ENCODE assay signal across 16 mouse cellular contexts in the genomic region with DNA sequence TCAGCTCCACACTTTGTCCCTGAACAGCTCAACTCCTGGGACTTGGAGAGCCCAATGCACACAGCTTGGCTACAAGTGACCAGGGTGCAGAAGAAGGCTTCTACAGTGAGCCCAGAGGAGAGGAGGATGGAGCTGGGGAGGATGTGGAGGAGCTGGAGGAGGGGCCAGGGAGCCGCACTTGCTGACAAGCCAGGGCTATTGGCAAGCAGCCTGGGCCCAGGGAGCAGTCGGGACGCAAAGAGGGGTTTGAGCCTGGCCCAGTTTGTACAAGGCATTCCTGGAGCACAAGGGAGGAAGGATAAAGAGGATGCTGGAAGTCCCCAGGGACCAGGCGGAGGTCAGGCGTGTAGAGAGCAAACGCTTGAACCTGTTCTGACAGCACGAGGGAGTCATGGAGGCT. TPM values are rescaled to one million over a fixed set of nuclear protein-coding genes. Genes with fewer than 3 reads are reported as not detected.
A peak's percentile ranks its signal among the peaks of the same experiment; 100 is the strongest.
DNase-seq lines count a peak whose midpoint lies in the region; ATAC-seq and TF ChIP-seq lines count a peak whose summit lies in the region.
"Had no signal": no experiment of that assay in that cellular context is flagged by ENCODE, and none has a peak within 500 bp of the region (broad histone marks: within the 10 kb centered on the region; RNA-seq: fewer than 3 reads in every experiment).

No protein-coding gene starts in this region.

- no peaks in the 10 kb centered on the region for H3K9me3 ChIP-seq in forebrain, embryonic 13.5 days (replicated peaks)
- H3K9me3 ChIP-seq in forebrain, embryonic 12.5 days, result no peaks in the 10 kb centered on the region
- no peaks in the 10 kb centered on the region for H3K9me3 ChIP-seq in hindbrain, embryonic 10.5 days
- no peaks in the 10 kb centered on the region for H3K9me3 ChIP-seq in hindbrain, embryonic 13.5 days
- no peaks in the 10 kb centered on the region for H3K9me3 ChIP-seq in lung, embryonic 16.5 days (ENCODE audit: control insufficient read depth, low read length)
- H3K9me3 ChIP-seq: intestine, embryonic 15.5 days had no signal

- WGBS in forebrain, embryonic 13.5 days, result 36% methylated on average over 7 of the region's 7 CpGs
- WGBS in forebrain, embryonic 12.5 days, result 45% methylated on average over 7 of the region's 7 CpGs
- WGBS in hindbrain, embryonic 10.5 days, result 34% methylated on average over 7 of the region's 7 CpGs
- 33% methylated on average over 7 of the region's 7 CpGs for WGBS in hindbrain, embryonic 13.5 days
- WGBS in lung, embryonic 16.5 days, result 22% methylated on average over 7 of the region's 7 CpGs

- TF ChIP-seq CTCF in brain, embryonic 14.5 days (IDR thresholded peaks at IDR 0.05; ENCODE audit: borderline replicate concordance, extremely low read depth, insufficient read depth, insufficient read length), result no peak

- H3K27me3 ChIP-seq in forebrain, embryonic 13.5 days, result peaks cover 19% of the 10 kb centered on the region
- peaks cover 58% of the 10 kb centered on the region for H3K27me3 ChIP-seq in forebrain, embryonic 12.5 days
- H3K27me3 ChIP-seq in hindbrain, embryonic 10.5 days (ENCODE audit: insufficient read depth, poor library complexity, severe bottlenecking), result peaks cover 64% of the 10 kb centered on the region
- H3K27me3 ChIP-seq in hindbrain, embryonic 13.5 days, result peaks cover 41% of the 10 kb centered on the region
- no peaks in the 10 kb centered on the region; the same call in 1 of the 2 replicates for H3K27me3 ChIP-seq in lung, embryonic 16.5 days (ENCODE audit: control insufficient read depth, insufficient read depth, low read depth, low read length)

- H3K4me1 ChIP-seq in forebrain, embryonic 13.5 days, result peaks cover 59% of the 10 kb centered on the region
- peaks cover 42% of the 10 kb centered on the region for H3K4me1 ChIP-seq in forebrain, embryonic 12.5 days
- H3K4me1 ChIP-seq in hindbrain, embryonic 10.5 days (replicated peaks), result peaks cover 46% of the 10 kb centered on the region
- H3K4me1 ChIP-seq in hindbrain, embryonic 13.5 days (replicated peaks), result peaks cover 59% of the 10 kb centered on the region
- H3K4me1 ChIP-seq in lung, embryonic 16.5 days (replicated peaks; ENCODE audit: control insufficient read depth, insufficient read depth, low read length), result no peaks in the 10 kb centered on the region

- H3K4me2 ChIP-seq in forebrain, embryonic 13.5 days, result no peak overlapping the region
- H3K4me2 ChIP-seq in forebrain, embryonic 12.5 days, result no peak overlapping the region
- H3K4me2 ChIP-seq in hindbrain, embryonic 13.5 days, result no peak overlapping the region
- H3K4me2 ChIP-seq in lung, embryonic 16.5 days (ENCODE audit: low read depth, low read length), result no peak overlapping the region
- H3K4me2 ChIP-seq: intestine, embryonic 15.5 days; liver, embryonic 11.5 days had no signal

- no peak for ATAC-seq in forebrain, embryonic 13.5 days
- no peak for ATAC-seq in forebrain, embryonic 12.5 days (ENCODE audit: low FRiP score)
- no peak for ATAC-seq in hindbrain, embryonic 13.5 days (ENCODE audit: low FRiP score)
- peak; percentile 49; the same call in 1 of the 2 replicates for ATAC-seq in lung, embryonic 16.5 days (ENCODE audit: low read depth)
- ATAC-seq: intestine, embryonic 15.5 days; lung, postnatal 0 days had no signal

- no peaks in the 10 kb centered on the region for H3K36me3 ChIP-seq in forebrain, embryonic 13.5 days (ENCODE audit: poor library complexity, severe bottlenecking)
- no peaks in the 10 kb centered on the region for H3K36me3 ChIP-seq in forebrain, embryonic 12.5 days (replicated peaks)
- no peaks in the 10 kb centered on the region for H3K36me3 ChIP-seq in hindbrain, embryonic 10.5 days
- no peaks in the 10 kb centered on the region for H3K36me3 ChIP-seq in hindbrain, embryonic 13.5 days
- H3K36me3 ChIP-seq in lung, embryonic 16.5 days (ENCODE audit: control insufficient read depth, insufficient read depth, low read length), result no peaks in the 10 kb centered on the region
- H3K36me3 ChIP-seq: intestine, embryonic 15.5 days had no signal

- 0 out of 2 replicates have a peak overlapping the region, but pooled peaks have one; percentile 23 for H3K9ac ChIP-seq in forebrain, embryonic 13.5 days
- H3K9ac ChIP-seq in forebrain, embryonic 12.5 days, result no peak overlapping the region
- H3K9ac ChIP-seq in hindbrain, embryonic 13.5 days, result no peak overlapping the region
- no peak overlapping the region for H3K9ac ChIP-seq in lung, embryonic 16.5 days (ENCODE audit: low read length)
- H3K9ac ChIP-seq: intestine, embryonic 15.5 days had no signal

- TF ChIP-seq POLR2A in brain, embryonic 14.5 days (IDR thresholded peaks at IDR 0.05; ENCODE audit: borderline replicate concordance, extremely low read depth, insufficient read depth, insufficient read length, poor library complexity, severe bottlenecking), result no peak

- H3K4me3 ChIP-seq in forebrain, embryonic 13.5 days, result no peak overlapping the region
- H3K4me3 ChIP-seq in forebrain, embryonic 12.5 days (replicated peaks), result no peak overlapping the region
- H3K4me3 ChIP-seq in hindbrain, embryonic 10.5 days, result no peak overlapping the region
- no peak overlapping the region for H3K4me3 ChIP-seq in hindbrain, embryonic 13.5 days
- H3K4me3 ChIP-seq in lung, embryonic 16.5 days (ENCODE audit: low read length), result no peak overlapping the region
- H3K4me3 ChIP-seq: intestine, embryonic 15.5 days; myocyte had no signal

- no peak for DNase-seq in hindbrain, embryonic 10.5 days (ENCODE audit: low spot score)
- DNase-seq in lung, postnatal 36 days, result no peak
- peak; percentile 87 for DNase-seq in brain, embryonic 14.5 days (ENCODE audit: low read depth)
- DNase-seq: cerebellum, adult 8-10 months; embryo, embryonic 11 days; kidney, postnatal 25 days had no signal

- H3K27ac ChIP-seq in forebrain, embryonic 13.5 days, result no peak overlapping the region
- H3K27ac ChIP-seq in forebrain, embryonic 12.5 days, result no peak overlapping the region
- H3K27ac ChIP-seq in hindbrain, embryonic 10.5 days, result peak overlapping the region; percentile 5; the same call in 1 of the 2 replicates
- no peak overlapping the region for H3K27ac ChIP-seq in hindbrain, embryonic 13.5 days
- no peak overlapping the region for H3K27ac ChIP-seq in lung, embryonic 16.5 days (ENCODE audit: low read length)
- H3K27ac ChIP-seq: intestine, embryonic 15.5 days had no signal

RNA-seq across cellular contexts. Expression of a gene that starts 12.7 kb away (rescaled TPM):
- 6.4 and 8.3 TPM in 2 replicates for polyA plus RNA-seq in forebrain, embryonic 13.5 days (2015; fragmentation: Nextera tagmentation; extraction: Ambion mirVana)
- polyA plus RNA-seq in forebrain, embryonic 12.5 days (2016; fragmentation: Nextera tagmentation; extraction: Ambion mirVana), result 5.6 and 7.3 TPM in 2 replicates
- 2.0 and 3.1 TPM in 2 replicates for polyA plus RNA-seq in hindbrain, embryonic 10.5 days (2016; fragmentation: Nextera tagmentation; extraction: Ambion mirVana)
- polyA plus RNA-seq in hindbrain, embryonic 13.5 days (2015; fragmentation: Nextera tagmentation; extraction: Ambion mirVana), result 9.3 and 11.3 TPM in 2 replicates
- 0.40 and 1.0 TPM in 2 replicates for polyA plus RNA-seq in lung, embryonic 16.5 days (2015; fragmentation: Nextera tagmentation; extraction: Ambion mirVana)
- 126 and 152 TPM in 2 replicates for polyA plus RNA-seq in brain, embryonic 14.5 days (2012; rRNA removed)

RNA-seq across cellular contexts. Expression of a gene that starts 42.9 kb away (rescaled TPM):
- polyA plus RNA-seq in forebrain, embryonic 13.5 days (2015; fragmentation: Nextera tagmentation; extraction: Ambion mirVana), result not detected in 2 replicates
- polyA plus RNA-seq in forebrain, embryonic 12.5 days (2016; fragmentation: Nextera tagmentation; extraction: Ambion mirVana), result 0.06 TPM in 1 of 2 replicates, not detected in the other
- 0.05 TPM in 1 of 2 replicates, not detected in the other for polyA plus RNA-seq in hindbrain, embryonic 10.5 days (2016; fragmentation: Nextera tagmentation; extraction: Ambion mirVana)
- polyA plus RNA-seq in hindbrain, embryonic 13.5 days (2015; fragmentation: Nextera tagmentation; extraction: Ambion mirVana), result not detected in 2 replicates
- not detected in 2 replicates for polyA plus RNA-seq in lung, embryonic 16.5 days (2015; fragmentation: Nextera tagmentation; extraction: Ambion mirVana)
- polyA plus RNA-seq in brain, embryonic 14.5 days (2012; rRNA removed), result 0.05 and 0.14 TPM in 2 replicates
- polyA plus RNA-seq: gonadal fat pad, adult 2 months; intestine, embryonic 15.5 days; lung, postnatal 0 days; myocyte; stomach, embryonic 16.5 days had no signal

Comparison
In these comparisons a context has a peak if more than half of its experiments do, and no peak if none do; other contexts are left out.
1. RNA of a gene that starts 12.7 kb away (polyA plus RNA-seq): 126 to 152 TPM in brain, embryonic 14.5 days; 9.3 to 11.3 TPM in hindbrain, embryonic 13.5 days, 5.6 to 7.3 TPM in forebrain, embryonic 12.5 days, 6.4 to 8.3 TPM in forebrain, embryonic 13.5 days, 2.0 to 3.1 TPM in hindbrain, embryonic 10.5 days and 0.40 to 1.0 TPM in lung, embryonic 16.5 days; every median in the first group is over 10 times any median in the second.